Mouse (Mus musculus) spleen, postnatal 4 days (tissue): ENCODE data around the gene Hdhd5.
A peak's percentile ranks its signal among the peaks of the same experiment; 100 is the strongest.

Experiments
- DNase-seq, 2 experiments: peaks; one replicate each; pipeline ENCODE4 v3.0.0; 2022; ENCODE audit warnings: low spot score in 2 of 2

Hdhd5 gene

GRCm38 (mm10) chr6:120531020-120531965, at the start of gene Hdhd5:
TSS of gene Hdhd5 (minus strand) at chr6:120531319.
- DNase-seq: peak; percentile 86 to 95

GRCm38 (mm10) chr6:120580713-120581015, 49.5 kb upstream of the Hdhd5 start:
- peak in 1 of 2 experiments; percentile 71 for DNase-seq

GRCm38 (mm10) chr6:120579831-120580712, 49.0 kb upstream of the Hdhd5 start:
- peak; percentile 80 to 87 for DNase-seq

- peak; percentile 57 to 83 for DNase-seq
These were observed 48.2 kb upstream of the Hdhd5 start for GRCm38 (mm10) chr6:120579110-120579830.

GRCm38 (mm10) chr6:120578471-120578870, 47.4 kb upstream of the Hdhd5 start:
- no peak for DNase-seq

- DNase-seq: no peak
These were observed 41.3 kb upstream of the Hdhd5 start for GRCm38 (mm10) chr6:120572372-120572771.

- no peak for DNase-seq
These were observed 37.1 kb upstream of the Hdhd5 start for GRCm38 (mm10) chr6:120568257-120568656.

- peak; percentile 70 to 80 for DNase-seq
These were observed 36.1 kb upstream of the Hdhd5 start for GRCm38 (mm10) chr6:120566911-120567909.

- DNase-seq: no peak
These were observed 25.5 kb upstream of the Hdhd5 start for GRCm38 (mm10) chr6:120556641-120557040.

- DNase-seq: peak in 1 of 2 experiments; percentile 27
These were observed 25.0 kb upstream of the Hdhd5 start for GRCm38 (mm10) chr6:120555983-120556567.

- no peak for DNase-seq
These were observed 24.0 kb upstream of the Hdhd5 start for GRCm38 (mm10) chr6:120555152-120555551.

- no peak for DNase-seq
These were observed 19.1 kb upstream of the Hdhd5 start for GRCm38 (mm10) chr6:120550173-120550572.

- no peak for DNase-seq
These were observed 17.5 kb upstream of the Hdhd5 start for GRCm38 (mm10) chr6:120548581-120548980.

GRCm38 (mm10) chr6:120546973-120547372, 15.9 kb upstream of the Hdhd5 start:
- DNase-seq: no peak

- no peak for DNase-seq
These were observed 15.2 kb upstream of the Hdhd5 start for GRCm38 (mm10) chr6:120546292-120546691.

GRCm38 (mm10) chr6:120542061-120542460, 10.9 kb upstream of the Hdhd5 start:
- no peak for DNase-seq

- no peak for DNase-seq
These were observed 10.3 kb upstream of the Hdhd5 start for GRCm38 (mm10) chr6:120541386-120541785.

GRCm38 (mm10) chr6:120539781-120540231, 8.7 kb upstream of the Hdhd5 start:
- DNase-seq: no peak

- DNase-seq: peak; percentile 78 to 89
These were observed 8.1 kb upstream of the Hdhd5 start for GRCm38 (mm10) chr6:120539132-120539759.

- DNase-seq: no peak
These were observed 5.2 kb upstream of the Hdhd5 start for GRCm38 (mm10) chr6:120536337-120536736.
